ENCODE assay signal across 13 mouse cellular contexts in genomic region chr16:85897854-85898253, GRCm38 (mm10). TPM values are rescaled to one million over a fixed set of nuclear protein-coding genes. Genes with fewer than 3 reads are reported as not detected.
DNase-seq lines count a peak whose midpoint lies in the region; ATAC-seq and TF ChIP-seq lines count a peak whose summit lies in the region.
"Had no signal": no experiment of that assay in that cellular context is flagged by ENCODE, and none has a peak within 500 bp of the region (broad histone marks: within the 10 kb centered on the region; RNA-seq: fewer than 3 reads in every experiment).

No protein-coding gene starts in this region.

- TF ChIP-seq CTCF in heart, adult 2 months (IDR thresholded peaks at IDR 0.05), result no peak

- no peak for TF ChIP-seq POLR2A in heart, adult 2 months (IDR thresholded peaks at IDR 0.05; ENCODE audit: insufficient read depth, low read depth, low read length)

- no peak for DNase-seq in heart, adult 2 months
- no peak for DNase-seq in heart, embryonic 10.5 days (ENCODE audit: low spot score)
- DNase-seq in kidney, adult 8-10 months, result no peak
- DNase-seq in left cerebral cortex, postnatal 25 days (ENCODE audit: low spot score in 2 of 2), result no peak
- DNase-seq in urinary bladder, postnatal 36 days (ENCODE audit: low spot score in 2 of 2), result no peak
- DNase-seq: layer of hippocampus, adult 9-11 months; liver had no signal

- H3K79me2 ChIP-seq in heart, adult 2 months (replicated peaks; ENCODE audit: control insufficient read depth, insufficient read depth, low read length), result no peaks in the 10 kb centered on the region

- peak overlapping the region; percentile 36; the same call in 1 of the 2 replicates for H3K27ac ChIP-seq in heart, adult 2 months
- H3K27ac ChIP-seq in heart, embryonic 10.5 days, result no peak overlapping the region
- no peak overlapping the region for H3K27ac ChIP-seq in kidney, embryonic 16.5 days (ENCODE audit: low read length)
- peak overlapping the region; percentile 35; the same call in 1 of the 2 replicates for H3K27ac ChIP-seq in brown adipose tissue, adult 24 weeks (replicated peaks; ENCODE audit: low read depth, low read length)
- H3K27ac ChIP-seq in neural tube, embryonic 13.5 days (replicated peaks), result no peak overlapping the region
- H3K27ac ChIP-seq: forebrain, embryonic 10.5 days; intestine, embryonic 15.5 days had no signal

- TF ChIP-seq EP300 in heart, adult 2 months (IDR thresholded peaks at IDR 0.05; ENCODE audit: insufficient read depth, low read depth, low read length), result no peak

- H3K4me3 ChIP-seq in heart, adult 2 months, result peak overlapping the region; percentile 16; the same call in 1 of the 2 replicates
- no peak overlapping the region for H3K4me3 ChIP-seq in heart, embryonic 10.5 days
- peak overlapping the region; percentile 66 for H3K4me3 ChIP-seq in kidney, embryonic 16.5 days (ENCODE audit: low read length)
- peak overlapping the region; percentile 43 for H3K4me3 ChIP-seq in brown adipose tissue, adult 24 weeks (ENCODE audit: insufficient read depth, low read depth, low read length)
- H3K4me3 ChIP-seq in neural tube, embryonic 13.5 days, result peak overlapping the region; percentile 63
- H3K4me3 ChIP-seq: forebrain, embryonic 10.5 days; intestine, embryonic 15.5 days had no signal

- intact Hi-C loops in heart, adult 2 months (cut with DNase I), result no loop called here
- intact Hi-C loops in left cerebral cortex, postnatal 25 days (cut with DNase I), result no loop called here

- no peaks in the 10 kb centered on the region for H3K9me3 ChIP-seq in heart, embryonic 10.5 days
- H3K9me3 ChIP-seq in kidney, embryonic 16.5 days (ENCODE audit: low read length), result no peaks in the 10 kb centered on the region
- no peaks in the 10 kb centered on the region for H3K9me3 ChIP-seq in neural tube, embryonic 13.5 days
- H3K9me3 ChIP-seq: forebrain, embryonic 10.5 days; intestine, embryonic 15.5 days had no signal

- 85% methylated on average over 3 of the region's 3 CpGs for WGBS in heart, adult 2 months
- 88% methylated on average over 3 of the region's 3 CpGs for WGBS in heart, embryonic 10.5 days
- 84% methylated on average over 3 of the region's 3 CpGs for WGBS in kidney, embryonic 16.5 days
- WGBS in neural tube, embryonic 13.5 days, result 91% methylated on average over 3 of the region's 3 CpGs

- peaks cover 2% of the 10 kb centered on the region; the same call in 1 of the 2 replicates for H3K4me1 ChIP-seq in heart, adult 2 months (ENCODE audit: control insufficient read depth, insufficient read depth, low read length)
- H3K4me1 ChIP-seq in heart, embryonic 10.5 days, result peaks cover 15% of the 10 kb centered on the region
- peaks cover 17% of the 10 kb centered on the region for H3K4me1 ChIP-seq in kidney, embryonic 16.5 days (ENCODE audit: insufficient read depth, low read length)
- peaks cover 18% of the 10 kb centered on the region for H3K4me1 ChIP-seq in brown adipose tissue, adult 24 weeks (ENCODE audit: control insufficient read depth, insufficient read depth, insufficient read length, low read length)
- H3K4me1 ChIP-seq in neural tube, embryonic 13.5 days (replicated peaks), result peaks cover 26% of the 10 kb centered on the region

- H3K36me3 ChIP-seq in heart, adult 2 months (ENCODE audit: control insufficient read depth, insufficient read depth, low read length), result no peaks in the 10 kb centered on the region
- no peaks in the 10 kb centered on the region for H3K36me3 ChIP-seq in heart, embryonic 10.5 days
- H3K36me3 ChIP-seq in kidney, embryonic 16.5 days (ENCODE audit: insufficient read depth, low read length), result no peaks in the 10 kb centered on the region
- no peaks in the 10 kb centered on the region for H3K36me3 ChIP-seq in neural tube, embryonic 13.5 days
- H3K36me3 ChIP-seq: forebrain, embryonic 10.5 days; intestine, embryonic 15.5 days had no signal

- peak overlapping the region; percentile 90 for H3K4me2 ChIP-seq in kidney, embryonic 16.5 days (replicated peaks; ENCODE audit: low read depth, low read length)
- H3K4me2 ChIP-seq in neural tube, embryonic 13.5 days, result peak overlapping the region; percentile 95
- H3K4me2 ChIP-seq: intestine, embryonic 15.5 days had no signal

- peak overlapping the region; percentile 50 for H3K9ac ChIP-seq in heart, adult 2 months (ENCODE audit: low read depth, low read length)
- no peak overlapping the region for H3K9ac ChIP-seq in kidney, embryonic 16.5 days (replicated peaks; ENCODE audit: low read length)
- no peak overlapping the region for H3K9ac ChIP-seq in neural tube, embryonic 13.5 days
- H3K9ac ChIP-seq: intestine, embryonic 15.5 days had no signal

- no peak for ATAC-seq in kidney, embryonic 16.5 days (ENCODE audit: low FRiP score, low TSS enrichment)
- ATAC-seq in neural tube, embryonic 13.5 days (ENCODE audit: low read depth), result no peak
- ATAC-seq: intestine, embryonic 15.5 days had no signal

- H3K27me3 ChIP-seq in heart, adult 2 months (ENCODE audit: control insufficient read depth, insufficient read depth, low read length), result no peaks in the 10 kb centered on the region
- H3K27me3 ChIP-seq in heart, embryonic 10.5 days (ENCODE audit: insufficient read depth, poor library complexity, severe bottlenecking), result peaks cover 23% of the 10 kb centered on the region
- no peaks in the 10 kb centered on the region for H3K27me3 ChIP-seq in kidney, embryonic 16.5 days (ENCODE audit: insufficient read depth, low read length)
- H3K27me3 ChIP-seq in neural tube, embryonic 13.5 days, result peaks cover 36% of the 10 kb centered on the region

RNA-seq across cellular contexts. Expression of gene Adamts5, which starts 3.8 kb away (rescaled TPM):
- 1 to 10 TPM; 7.4 to 7.5 TPM for total RNA-seq in heart, adult 2 months (2021)
- 3.6 and 4.8 TPM in 2 replicates for polyA plus RNA-seq in heart, adult 2 months (2012; rRNA removed)
- polyA plus RNA-seq in heart, embryonic 10.5 days (2016; fragmentation: Nextera tagmentation; extraction: Ambion mirVana), result 1.1 and 1.7 TPM in 2 replicates
- 5.9 TPM in 2 replicates for polyA plus RNA-seq in kidney, embryonic 16.5 days (2015; fragmentation: Nextera tagmentation; extraction: Ambion mirVana)
- polyA plus RNA-seq in brown adipose tissue, adult 24 weeks (2012; ENCODE audit: insufficient read depth, insufficient read length, missing spikeins), result 5.9 and 8.4 TPM in 2 replicates
- polyA plus RNA-seq in neural tube, embryonic 13.5 days (2015; fragmentation: Nextera tagmentation; extraction: Ambion mirVana), result 5.5 and 6.2 TPM in 2 replicates
- total RNA-seq in left cerebral cortex, postnatal 25 days (2021), result 1 to 10 TPM; 1.1 to 1.4 TPM
- total RNA-seq: common myeloid progenitor, adult 5-6 weeks had no signal

Comparison
In these comparisons a context has a peak if more than half of its experiments do, and no peak if none do; other contexts are left out.
1. H3K27ac ChIP-seq: peak in heart, adult 2 months (single experiment) and brown adipose tissue, adult 24 weeks (single experiment); none in heart, embryonic 10.5 days (single experiment), kidney, embryonic 16.5 days (single experiment) and neural tube, embryonic 13.5 days (single experiment).